Mouse (Mus musculus) frontal cortex, adult 2 months (tissue): ENCODE data around the gene Uspl1. TPM values are rescaled to one million over a fixed set of nuclear protein-coding genes. Genes with fewer than 3 reads are reported as not detected.
A peak's percentile ranks its signal among the peaks of the same experiment; 100 is the strongest.

ENCODE experiments used
- DNase-seq, 2 experiments: peaks; one replicate each; pipeline ENCODE4 v3.0.0; 2022; ENCODE audit warnings: low spot score in 1 of 2; ENCODE audit errors: extremely low spot score in 1 of 2
- polyA plus RNA-seq: library from polyadenylated mRNA; depleted of rRNA; stranded (reverse); fragments of >200 nt; gene quantifications from 2 replicates; pipeline ENCODE4 v1.2.3, GENCODE M21; 2012

Gene Uspl1
- polyA plus RNA-seq, 1 experiment: 25.0 TPM

- no peak for DNase-seq
These were observed 18.1 kb upstream of the Uspl1 start for GRCm38 (mm10) chr5:149166011-149166410.

DNA sequence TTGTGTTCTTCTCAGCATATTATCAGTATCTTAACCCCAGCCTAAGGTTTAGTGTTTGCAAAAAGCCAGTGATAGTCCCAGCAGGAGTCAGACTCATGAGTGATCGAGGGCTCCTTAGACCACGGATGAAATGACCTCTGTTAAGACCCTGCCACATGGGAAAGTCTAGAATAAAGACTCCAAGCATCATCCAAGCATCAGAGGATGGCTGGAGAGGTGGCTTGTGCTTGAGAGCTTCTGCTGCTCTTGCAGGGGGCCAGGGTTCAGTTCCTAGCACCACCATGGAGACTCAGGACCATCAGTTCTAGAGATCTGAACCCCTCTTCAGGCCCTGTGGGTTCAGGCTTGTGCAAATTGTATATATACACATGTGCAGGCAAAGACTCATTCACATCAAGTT, 16.1 kb upstream of the Uspl1 start:
- DNase-seq: no peak

DNA sequence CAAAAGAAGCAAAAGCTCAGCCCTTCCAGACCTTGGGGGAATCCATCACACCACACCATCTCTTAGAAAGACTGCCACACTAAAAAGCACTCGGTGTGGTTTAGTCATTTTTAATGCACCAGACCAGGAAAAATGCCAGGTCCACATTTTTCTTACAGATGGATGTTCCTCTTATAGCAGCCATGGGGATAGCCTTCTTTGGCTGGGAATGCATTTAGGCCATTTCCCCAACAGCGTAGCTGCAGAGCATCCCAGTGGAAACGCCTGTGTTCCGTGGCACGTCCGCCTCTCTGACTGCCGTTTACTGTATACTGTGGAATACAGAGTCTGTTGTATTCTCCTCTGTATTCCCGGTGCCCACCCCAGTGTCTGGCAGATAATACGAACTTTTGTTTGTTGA, 15.3 kb upstream of the Uspl1 start:
- peak in 1 of 2 experiments; percentile 73 for DNase-seq

- DNase-seq: no peak
These were observed 13.1 kb upstream of the Uspl1 start for GRCm38 (mm10) chr5:149170841-149171588.

DNA sequence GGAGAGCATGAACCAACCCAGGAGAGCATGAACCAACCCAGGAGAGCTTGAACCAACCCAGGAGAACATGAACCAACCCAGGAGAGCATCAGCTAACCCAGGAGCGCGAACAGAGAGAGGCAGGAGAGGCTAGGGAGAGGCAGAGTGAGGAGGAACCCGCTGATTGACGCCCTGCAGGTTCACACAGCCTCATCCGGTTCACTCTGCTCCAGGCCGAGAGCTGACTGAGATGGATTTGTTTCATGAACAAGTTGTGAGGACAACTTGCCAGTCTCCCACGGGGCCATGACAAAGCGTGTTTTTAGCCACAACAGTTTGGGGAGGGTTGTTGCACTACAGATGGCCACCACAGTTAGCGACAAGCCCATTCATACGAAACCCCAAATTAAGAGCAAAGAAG, 11.9 kb upstream of the Uspl1 start:
- no peak for DNase-seq

DNA sequence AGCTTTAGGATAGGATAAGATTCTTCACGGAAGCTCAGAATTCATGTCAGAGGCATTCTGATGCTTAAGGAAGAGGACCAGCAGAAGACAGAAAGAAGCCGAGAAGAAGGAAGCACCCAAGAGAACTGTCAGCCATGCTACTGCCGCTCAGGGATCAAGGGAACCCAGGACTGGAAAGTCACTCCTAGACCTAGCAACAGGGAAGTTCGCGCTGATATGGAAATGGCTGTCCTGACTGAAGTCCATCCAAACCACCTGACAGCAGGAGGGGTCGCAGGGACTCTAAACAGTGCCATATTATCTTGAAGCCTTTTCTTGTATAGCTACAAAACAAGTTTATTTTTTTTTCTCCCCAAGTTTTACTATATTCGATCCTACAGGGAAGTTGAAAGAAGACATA, 9.6 kb upstream of the Uspl1 start:
- DNase-seq: no peak

GRCm38 (mm10) chr5:149175736-149176135, 8.4 kb upstream of the Uspl1 start:
- no peak for DNase-seq

GRCm38 (mm10) chr5:149178095-149178494, 6.1 kb upstream of the Uspl1 start:
- DNase-seq: no peak

GRCm38 (mm10) chr5:149179826-149180225, 4.3 kb upstream of the Uspl1 start:
- no peak for DNase-seq

GRCm38 (mm10) chr5:149182186-149182870, 1.8 kb upstream of the Uspl1 start:
- DNase-seq: no peak

GRCm38 (mm10) chr5:149183122-149183521, 1.0 kb upstream of the Uspl1 start:
- DNase-seq: no peak

- no peak for DNase-seq
These were observed 438 bp upstream of the Uspl1 start for GRCm38 (mm10) chr5:149183721-149184103.

DNA sequence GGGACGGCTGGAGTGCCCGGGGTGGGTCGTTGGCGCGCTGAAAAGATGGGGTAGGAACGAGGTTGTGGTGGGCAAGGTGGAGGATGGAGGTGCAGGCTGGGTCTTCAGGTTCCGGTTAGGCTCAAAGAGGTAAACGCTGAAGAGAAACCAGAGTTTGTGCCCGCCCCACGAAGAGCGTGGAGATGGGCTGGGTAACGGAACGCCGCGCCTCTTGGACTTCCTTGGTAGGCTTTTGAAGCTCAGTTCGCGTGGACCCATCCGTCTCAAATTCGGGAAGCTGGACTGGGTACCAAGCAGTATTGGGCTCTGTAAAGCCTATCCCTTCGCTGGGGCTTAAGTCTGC, 665 bp downstream of the Uspl1 start:
- peak in 1 of 2 experiments; percentile 50 for DNase-seq

DNA sequence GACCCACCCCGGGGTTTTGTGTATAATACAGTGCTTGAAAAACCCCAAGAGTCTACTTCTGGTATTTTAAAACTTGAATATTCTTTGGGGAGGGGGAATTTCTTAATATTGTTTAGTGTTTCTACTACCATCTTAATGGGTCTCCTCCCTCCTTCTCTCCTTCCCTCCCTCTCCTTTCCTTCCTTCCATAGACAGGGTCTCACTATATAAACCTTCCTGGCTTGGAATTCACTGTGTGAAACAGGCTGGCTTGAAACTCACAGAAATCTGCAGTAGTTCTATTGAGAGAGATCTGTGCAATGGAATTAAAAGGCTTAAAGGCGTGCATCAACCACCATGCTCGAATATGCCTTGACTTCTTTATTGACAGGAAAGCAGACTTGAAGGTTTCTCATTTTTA, 1.7 kb downstream of the Uspl1 start:
- no peak for DNase-seq

- no peak for DNase-seq
These were observed 6.0 kb downstream of the Uspl1 start for GRCm38 (mm10) chr5:149190160-149190559.

GRCm38 (mm10) chr5:149196611-149197010, 12.5 kb downstream of the Uspl1 start:
- DNase-seq: no peak

- no peak for DNase-seq
These were observed 14.6 kb downstream of the Uspl1 start for GRCm38 (mm10) chr5:149198782-149199181.

GRCm38 (mm10) chr5:149202941-149203340, 18.8 kb downstream of the Uspl1 start:
- DNase-seq: peak in 1 of 2 experiments; percentile 47

GRCm38 (mm10) chr5:149203796-149204375, 19.7 kb downstream of the Uspl1 start:
- DNase-seq: no peak

GRCm38 (mm10) chr5:149204822-149205221, 20.7 kb downstream of the Uspl1 start:
- no peak for DNase-seq

GRCm38 (mm10) chr5:149205265-149205664, 21.1 kb downstream of the Uspl1 start:
- DNase-seq: no peak

GRCm38 (mm10) chr5:149206286-149206685, 22.1 kb downstream of the Uspl1 start:
- no peak for DNase-seq
